Mouse (Mus musculus) erythroblast, embryonic 14.5 days (primary cell): Measurements from ENCODE around the gene C1ql1. TPM values are rescaled to one million over a fixed set of nuclear protein-coding genes. Genes with fewer than 3 reads are reported as not detected.

Experiments used
- H3K27me3 ChIP-seq: 2 replicates; pipeline ENCODE4 v1.6.1; 2012; ENCODE audit warnings: inconsistent platforms; ENCODE audit not compliant: control insufficient read depth
- H3K36me3 ChIP-seq: 2 replicates; pipeline ENCODE4 v1.6.1; 2012; ENCODE audit warnings: mild to moderate bottlenecking, inconsistent platforms; ENCODE audit not compliant: control insufficient read depth
- H3K4me1 ChIP-seq: 2 replicates; pipeline ENCODE4 v1.6.1; 2012; ENCODE audit warnings: inconsistent platforms; ENCODE audit not compliant: control insufficient read depth
- H3K4me3 ChIP-seq: replicated peaks from 2 replicates; pipeline ENCODE3; 2012; ENCODE audit warnings: moderate library complexity, mild to moderate bottlenecking, inconsistent platforms
- H3K9me3 ChIP-seq: 2 replicates; pipeline ENCODE4 v1.6.1; 2012; ENCODE audit warnings: low read length, inconsistent platforms, mixed read lengths; ENCODE audit not compliant: control insufficient read depth
- GATA1 ChIP-seq: IDR thresholded peaks from 2 replicates; pipeline ENCODE4 v1.6.1; 2012; ENCODE audit warnings: low read length, inconsistent platforms, mixed read lengths
- TAL1 ChIP-seq: IDR thresholded peaks from 3 replicates; pipeline ENCODE4 v1.6.1; 2012; ENCODE audit warnings: low read length, inconsistent platforms, mixed read lengths
- polyA plus RNA-seq: library from polyadenylated mRNA; stranded (reverse); fragments of >175 nt; gene quantifications from 2 replicates; pipeline ENCODE4 v1.2.3, GENCODE M21; 2012

The C1ql1 gene
- polyA plus RNA-seq, 1 experiment, result not detected

DNA sequence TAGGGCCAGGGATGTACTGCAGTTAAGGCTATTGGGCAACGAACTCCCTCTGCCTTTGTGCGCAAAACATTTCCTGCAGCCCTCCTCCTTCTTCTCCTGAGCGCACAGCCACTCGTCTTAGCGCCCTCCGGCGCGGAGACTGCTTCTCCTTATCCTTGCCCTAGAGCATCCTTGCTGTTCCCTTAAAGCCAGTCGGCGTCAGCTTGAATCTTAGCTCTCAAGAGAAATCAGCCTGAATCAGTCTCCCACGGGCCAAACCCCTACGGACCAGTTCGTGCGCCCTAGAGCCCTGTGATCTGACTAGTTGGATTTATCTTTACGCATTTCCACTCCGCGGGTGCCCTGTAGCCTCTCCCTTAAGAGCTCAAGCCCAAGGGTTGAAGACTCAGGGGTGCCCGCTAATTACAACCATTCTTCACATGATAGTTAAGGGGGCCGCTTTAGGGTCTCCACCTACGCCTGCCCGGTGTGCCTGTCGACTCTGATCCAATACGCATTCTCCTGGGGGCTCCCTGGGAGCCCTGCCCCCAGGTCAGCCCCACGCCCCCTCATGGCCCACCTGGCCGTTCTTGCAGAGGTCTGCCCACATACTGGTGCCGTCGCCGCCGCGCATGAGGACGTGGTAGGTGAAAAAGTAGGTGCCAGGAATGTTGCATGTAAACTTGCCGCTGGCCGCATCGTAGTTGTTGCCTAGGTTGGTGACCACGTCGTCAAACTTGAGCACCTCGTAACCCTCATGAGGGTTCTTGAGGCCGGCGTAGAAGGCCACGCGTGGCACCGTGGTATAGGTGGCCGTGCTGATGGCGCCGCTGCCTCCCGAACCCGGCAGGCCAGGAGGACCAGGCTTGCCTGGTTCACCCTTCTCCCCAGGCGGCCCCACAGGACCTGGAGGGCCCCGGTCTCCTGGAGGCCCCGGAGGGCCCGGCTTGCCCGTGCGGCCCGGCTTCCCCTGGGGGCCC, 903 bp downstream of the C1ql1 start:
- TF ChIP-seq GATA1 (no peak), TAL1 (no peak)
- no peak overlapping the region for H3K4me3 ChIP-seq
- peaks cover 95% of the 10 kb centered on the region for H3K27me3 ChIP-seq
- peaks cover 40% of the 10 kb centered on the region for H3K4me1 ChIP-seq
- peaks cover 24% of the 10 kb centered on the region for H3K9me3 ChIP-seq
- no peaks in the 10 kb centered on the region for H3K36me3 ChIP-seq

DNA sequence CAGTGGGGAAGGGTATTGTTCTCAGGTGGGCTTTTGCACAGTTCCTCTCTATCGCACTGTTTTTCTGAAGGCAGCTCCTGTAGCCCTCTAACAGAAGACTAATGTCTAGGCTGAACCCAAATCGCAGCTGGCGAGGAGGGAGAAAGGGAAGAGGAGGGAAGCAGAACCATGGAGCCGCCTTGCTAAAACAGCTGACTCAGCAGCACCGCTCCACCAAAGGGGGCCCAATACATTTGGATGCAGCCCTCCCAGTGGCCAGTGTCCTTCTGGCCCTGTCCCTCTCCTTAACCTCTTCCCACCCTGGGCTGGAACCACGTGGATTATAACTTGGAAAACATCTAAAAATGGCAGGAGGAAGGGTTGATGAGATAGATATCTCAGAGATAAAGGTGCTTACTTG, 5.3 kb downstream of the C1ql1 start:
- H3K4me1 ChIP-seq, result peaks cover 32% of the 10 kb centered on the region
- peaks cover 9% of the 10 kb centered on the region for H3K9me3 ChIP-seq
- no peaks in the 10 kb centered on the region for H3K36me3 ChIP-seq
- H3K27me3 ChIP-seq, result peaks cover 95% of the 10 kb centered on the region
- TF ChIP-seq GATA1 (no peak), TAL1 (no peak)
- no peak overlapping the region for H3K4me3 ChIP-seq

GRCm38 (mm10) chr11:102939024-102939675, 7.3 kb downstream of the C1ql1 start:
- Histone ChIP-seq H3K9me3 (no peaks in the 10 kb centered on the region), H3K36me3 (no peaks in the 10 kb centered on the region), H3K27me3 (peaks cover 95% of the 10 kb centered on the region), H3K4me3 (no peak overlapping the region), H3K4me1 (peaks cover 19% of the 10 kb centered on the region)
- no peak for TF ChIP-seq TAL1
- TF ChIP-seq GATA1, result no peak

DNA sequence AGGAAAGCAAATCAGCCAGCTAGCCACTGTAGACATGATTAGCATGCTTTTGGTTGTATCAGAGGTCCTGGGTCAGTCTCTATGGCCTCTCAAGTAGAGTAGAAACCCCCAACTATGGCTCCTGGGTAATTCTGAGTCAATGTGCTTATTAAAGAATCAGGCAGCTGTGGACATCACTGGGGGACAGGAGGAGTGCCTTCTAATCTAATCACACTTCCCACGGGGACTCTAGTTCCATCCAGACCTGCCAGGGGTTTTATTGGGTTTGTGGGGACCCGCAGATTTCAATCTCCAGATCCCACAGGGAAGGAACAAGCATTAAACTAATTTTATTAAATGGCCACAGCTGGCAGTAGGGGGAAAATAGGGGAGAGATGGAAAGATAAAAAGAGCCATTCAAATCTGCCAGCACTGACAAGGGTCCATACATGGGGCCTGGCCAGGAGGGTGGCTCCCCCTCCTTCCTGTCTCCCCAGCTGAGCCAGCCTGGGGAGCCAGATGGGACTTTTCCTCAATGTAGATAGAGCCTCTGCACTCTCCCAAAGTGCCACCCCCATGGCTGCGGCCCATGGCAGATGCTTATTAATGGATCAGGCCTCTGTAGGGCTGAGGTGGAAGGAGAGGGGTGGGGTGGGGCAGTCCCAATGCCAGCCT, 8.8 kb downstream of the C1ql1 start:
- H3K36me3 ChIP-seq, result no peaks in the 10 kb centered on the region
- H3K4me1 ChIP-seq, result peaks cover 19% of the 10 kb centered on the region
- no peaks in the 10 kb centered on the region for H3K9me3 ChIP-seq
- H3K4me3 ChIP-seq, result no peak overlapping the region
- H3K27me3 ChIP-seq, result peaks cover 92% of the 10 kb centered on the region
- TF ChIP-seq TAL1 (no peak), GATA1 (no peak)

GRCm38 (mm10) chr11:102936272-102936671, 10.2 kb downstream of the C1ql1 start:
- Histone ChIP-seq H3K4me1 (peaks cover 13% of the 10 kb centered on the region), H3K9me3 (no peaks in the 10 kb centered on the region), H3K36me3 (no peaks in the 10 kb centered on the region), H3K27me3 (peaks cover 91% of the 10 kb centered on the region), H3K4me3 (no peak overlapping the region)
- TF ChIP-seq GATA1 (no peak), TAL1 (no peak)

DNA sequence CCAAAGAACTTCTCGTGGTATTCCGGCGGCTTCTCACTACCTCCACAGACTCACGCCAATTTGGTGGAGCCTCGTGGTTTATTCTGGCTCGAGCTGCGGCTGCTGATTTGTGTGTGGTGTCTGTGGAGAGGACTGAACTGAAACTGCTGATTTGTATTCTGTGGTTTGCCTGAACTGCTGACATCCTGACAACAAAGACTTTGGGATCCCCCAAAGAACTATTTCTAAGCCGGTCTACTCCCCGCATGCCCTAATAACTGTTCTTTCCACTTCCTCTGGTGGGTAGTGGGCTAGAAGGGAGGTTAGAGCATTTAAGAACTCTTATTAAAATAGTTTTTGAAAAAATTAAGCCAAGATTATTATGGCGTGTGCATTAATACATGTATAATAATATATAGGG, 15.8 kb downstream of the C1ql1 start:
- Histone ChIP-seq H3K4me1 (peaks cover 11% of the 10 kb centered on the region), H3K4me3 (no peak overlapping the region), H3K36me3 (no peaks in the 10 kb centered on the region), H3K27me3 (peaks cover 59% of the 10 kb centered on the region), H3K9me3 (no peaks in the 10 kb centered on the region)
- no peak for TF ChIP-seq GATA1
- TF ChIP-seq TAL1, result no peak

DNA sequence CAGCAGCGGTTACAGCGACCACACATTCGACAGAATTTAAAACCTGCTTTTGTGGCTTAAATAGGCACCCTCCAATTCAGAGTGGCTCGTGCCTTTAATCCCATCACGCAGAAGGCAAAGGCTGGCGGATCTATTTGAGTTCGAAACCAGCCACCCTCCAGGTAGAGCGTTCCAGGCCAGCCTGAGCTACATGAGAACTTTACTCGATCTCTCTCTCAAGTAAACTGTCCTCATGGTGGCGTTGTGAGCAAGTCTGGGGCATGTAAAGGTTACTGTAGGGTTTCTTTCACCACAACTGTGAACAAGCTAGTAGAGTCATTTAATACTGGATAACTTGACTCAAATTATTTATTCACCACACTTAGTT, 21.2 kb downstream of the C1ql1 start:
- Histone ChIP-seq H3K27me3 (peaks cover 14% of the 10 kb centered on the region), H3K9me3 (no peaks in the 10 kb centered on the region), H3K4me3 (peak overlapping the region; percentile 99), H3K4me1 (peaks cover 51% of the 10 kb centered on the region), H3K36me3 (peaks cover 33% of the 10 kb centered on the region)
- TF ChIP-seq TAL1, result no peak
- no peak for TF ChIP-seq GATA1

- TF ChIP-seq GATA1, result peak; percentile 46
- no peak for TF ChIP-seq TAL1
- peak within 1 kb of the TSS; percentile 99 for H3K4me3 ChIP-seq
These were observed 21.7 kb downstream of the C1ql1 start, which contains the start of gene Kif18b for GRCm38 (mm10) chr11:102924557-102925350. Gene Kif18b, minus strand, starts transcription at chr11:102925124.

More at GRCm38 (mm10) chr11:102924557-102925350, 21.7 kb downstream of the C1ql1 start, which contains the start of gene Kif18b:
- Histone ChIP-seq H3K4me1 (peaks cover 51% of the 10 kb centered on the region), H3K27me3 (peaks cover 12% of the 10 kb centered on the region), H3K9me3 (no peaks in the 10 kb centered on the region), H3K36me3 (peaks cover 39% of the 10 kb centered on the region)
